Mouse (Mus musculus): ENCODE data around the gene Tmem88. TPM values are rescaled to one million over a fixed set of nuclear protein-coding genes. Genes with fewer than 3 reads are reported as not detected.
A peak's percentile ranks its signal among the peaks of the same experiment; 100 is the strongest.

The Tmem88 gene
- polyA plus RNA-seq, 1 experiment from 2014 or later: 0.18 TPM

DNA sequence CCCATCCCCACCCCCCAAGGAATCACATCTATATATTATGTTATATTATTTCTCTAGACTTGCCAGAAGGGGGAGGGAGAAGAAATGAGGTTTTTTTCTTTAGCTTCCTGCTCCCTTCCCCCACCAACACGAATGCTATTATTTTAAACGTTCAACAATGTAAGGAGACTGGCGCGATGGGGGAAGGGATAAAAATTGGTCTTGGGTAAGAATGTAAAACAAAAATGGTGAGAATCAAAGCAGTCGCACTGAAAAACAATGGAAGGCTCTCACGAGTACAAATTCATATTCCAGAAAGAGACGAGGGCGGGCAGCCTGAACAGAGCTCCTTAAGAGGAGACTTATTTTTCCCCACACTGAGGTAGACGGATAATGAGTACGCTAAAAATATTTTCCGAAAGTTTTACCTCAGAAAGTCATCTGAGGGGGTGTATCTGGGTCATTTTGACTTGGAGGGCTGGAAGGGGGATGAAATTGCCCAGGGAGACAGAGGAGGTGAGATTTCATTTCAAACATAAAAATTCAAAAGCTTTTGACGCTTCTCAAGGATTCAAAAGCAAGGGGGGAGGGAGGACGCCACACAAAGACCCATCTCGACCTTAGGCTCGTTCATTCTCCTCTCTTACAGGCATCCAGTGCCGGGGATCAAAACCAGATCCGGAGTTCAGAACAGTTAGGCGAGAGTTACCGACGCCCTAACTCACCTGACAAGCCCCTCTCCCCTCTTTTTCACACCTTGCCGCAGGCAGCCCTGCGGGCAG, 31.0 kb downstream of the Tmem88 start:
- POLR2A ChIA-PET: interaction anchor here (0.8 to 1.7 kb wide), 3 partner anchors 12 to 112 kb away, joined by 4 to 6 read pairs (median 6); partner anchors contain the start of gene Kcnab3
- DNase-seq (ENCODE audit: low read depth, low spot score) (no peak), ATAC-seq (no peak)
- H3K27me3 ChIP-seq: no peaks in the 10 kb centered on the region
- CTCF ChIA-PET: interaction anchor here (1.1 kb wide), 1 partner anchor 43 kb away, joined by 3 read pairs; the partner anchor contains the start of genes Cntrob and Trappc1
- in situ Hi-C loops (cut with MboI; ENCODE audit: low pct_unique_long_range_greater_than_20kb): no loop called here
- no peak for TF ChIP-seq CTCF (IDR thresholded peaks at IDR 0.05)

GRCm38 (mm10) chr11:69366157-69366854, 31.7 kb downstream of the Tmem88 start:
- ATAC-seq (peak; percentile 60), DNase-seq (ENCODE audit: low read depth, low spot score) (peak; percentile 80)
- in situ Hi-C loops (cut with MboI; ENCODE audit: low pct_unique_long_range_greater_than_20kb): no loop called here
- no peak for TF ChIP-seq CTCF (IDR thresholded peaks at IDR 0.05)
- POLR2A ChIA-PET: interaction anchor here (1.5 kb wide), 1 partner anchor 13 kb away, joined by 6 read pairs; no protein-coding TSS in a partner anchor
- no peaks in the 10 kb centered on the region for H3K27me3 ChIP-seq
- CTCF ChIA-PET: no interaction called here

DNA sequence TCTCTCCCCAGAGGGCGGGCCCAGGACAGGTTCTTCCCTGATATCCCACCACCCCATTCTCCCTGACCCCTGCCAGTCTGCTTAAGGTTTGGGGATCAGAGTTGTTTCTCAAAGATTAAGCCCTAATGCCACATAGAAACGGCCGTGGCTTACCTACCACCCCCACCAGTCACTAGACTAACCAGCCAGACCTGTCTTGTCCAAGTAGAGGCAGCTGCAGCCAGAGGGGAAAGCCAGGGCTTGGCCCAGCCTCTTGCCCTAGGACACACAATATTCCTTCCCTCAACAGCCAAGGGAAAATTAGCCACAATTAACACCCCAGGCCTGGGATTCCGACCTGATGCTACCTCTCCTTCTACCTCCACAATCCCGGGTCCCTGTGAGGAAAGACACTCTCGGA, 32.3 kb downstream of the Tmem88 start:
- no peak for ATAC-seq
- CTCF ChIA-PET: no interaction called here
- no peak for TF ChIP-seq CTCF (IDR thresholded peaks at IDR 0.05)
- POLR2A ChIA-PET: no interaction called here
- H3K27me3 ChIP-seq: no peaks in the 10 kb centered on the region
- no peak for DNase-seq (ENCODE audit: low read depth, low spot score)
- in situ Hi-C loops (cut with MboI; ENCODE audit: low pct_unique_long_range_greater_than_20kb): no loop called here

DNA sequence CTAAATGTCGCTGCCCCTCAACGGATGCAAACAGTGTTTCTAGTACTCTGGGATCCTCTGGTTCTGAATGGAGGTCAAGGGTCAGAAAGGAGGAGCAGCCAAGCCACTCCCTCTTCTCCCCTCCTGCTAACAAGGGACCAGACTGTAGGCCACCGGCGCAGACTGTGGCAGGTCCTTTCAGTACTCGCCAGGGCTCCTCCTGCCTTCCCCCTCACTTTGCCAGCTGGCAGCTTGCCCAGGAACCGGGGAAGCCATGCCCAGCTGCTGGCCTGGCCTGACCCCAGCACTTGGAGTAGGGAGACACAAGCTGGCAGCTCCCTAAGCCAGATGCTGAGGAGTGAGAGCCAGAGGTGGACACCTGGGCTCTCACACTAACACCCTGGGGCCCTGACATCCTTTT, 33.1 kb downstream of the Tmem88 start:
- DNase-seq (ENCODE audit: low read depth, low spot score) (peak; percentile 72), ATAC-seq (peak; percentile 14)
- in situ Hi-C loops (cut with MboI; ENCODE audit: low pct_unique_long_range_greater_than_20kb): no loop called here
- H3K27me3 ChIP-seq: no peaks in the 10 kb centered on the region
- ChIA-PET CTCF (interaction anchor here (0.9 kb wide), 1 partner anchor 13 kb away, joined by 3 read pairs; no protein-coding TSS in a partner anchor), POLR2A (no interaction called here)
- TF ChIP-seq CTCF (IDR thresholded peaks at IDR 0.05): no peak

- DNase-seq (ENCODE audit: low read depth, low spot score) (no peak), ATAC-seq (no peak)
- no peaks in the 10 kb centered on the region for H3K27me3 ChIP-seq
- in situ Hi-C loops (cut with MboI; ENCODE audit: low pct_unique_long_range_greater_than_20kb): no loop called here
- no peak for TF ChIP-seq CTCF (IDR thresholded peaks at IDR 0.05)
- CTCF ChIA-PET: interaction anchor here (0.9 to 2.3 kb wide), 2 partner anchors 13 to 107 kb away, joined by 3 to 5 read pairs; no protein-coding TSS in a partner anchor
- POLR2A ChIA-PET: no interaction called here
These were observed 33.7 kb downstream of the Tmem88 start for GRCm38 (mm10) chr11:69364376-69364775.

- ChIA-PET POLR2A (interaction anchor here (0.6 to 1.1 kb wide), 2 partner anchors 27 to 62 kb away, joined by 4 to 6 read pairs; no protein-coding TSS in a partner anchor), CTCF (interaction anchor here (0.8 to 2.3 kb wide), 3 partner anchors 9 to 105 kb away, joined by 3 to 5 read pairs (median 3); no protein-coding TSS in a partner anchor)
- DNase-seq (ENCODE audit: low read depth, low spot score) (no peak), ATAC-seq (no peak)
- TF ChIP-seq CTCF (IDR thresholded peaks at IDR 0.05): no peak
- in situ Hi-C loops (cut with MboI; ENCODE audit: low pct_unique_long_range_greater_than_20kb): no loop called here
- H3K27me3 ChIP-seq: no peaks in the 10 kb centered on the region
These were observed 35.6 kb downstream of the Tmem88 start for GRCm38 (mm10) chr11:69362479-69362878.

DNA sequence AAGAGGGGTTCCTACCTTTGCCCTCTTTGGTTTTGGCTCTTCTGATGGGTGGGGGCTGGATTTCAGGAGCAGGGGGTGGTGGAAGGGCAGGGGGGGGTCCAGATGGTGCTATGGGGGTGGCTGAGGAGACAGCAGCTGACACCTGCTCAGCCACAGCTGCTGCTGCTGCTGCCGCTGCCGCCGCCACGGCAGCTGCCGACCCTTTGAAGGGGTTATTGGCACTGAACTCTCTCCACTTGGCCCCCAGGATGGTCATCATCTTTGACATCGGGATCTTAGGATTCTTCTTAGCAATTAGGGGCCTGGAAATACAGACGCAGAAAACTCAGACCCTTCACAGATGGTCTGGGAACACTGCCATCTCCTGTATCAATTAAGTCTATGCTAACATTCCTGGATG, 36.0 kb downstream of the Tmem88 start:
- TF ChIP-seq CTCF (IDR thresholded peaks at IDR 0.05): no peak
- in situ Hi-C loops (cut with MboI; ENCODE audit: low pct_unique_long_range_greater_than_20kb): no loop called here
- no peaks in the 10 kb centered on the region for H3K27me3 ChIP-seq
- POLR2A ChIA-PET: interaction anchor here (0.6 to 1.1 kb wide), 2 partner anchors 26 to 62 kb away, joined by 4 to 6 read pairs; no protein-coding TSS in a partner anchor
- DNase-seq (ENCODE audit: low read depth, low spot score) (no peak), ATAC-seq (no peak)
- CTCF ChIA-PET: interaction anchor here (0.8 to 2.3 kb wide), 3 partner anchors 9 to 104 kb away, joined by 3 to 5 read pairs (median 3); no protein-coding TSS in a partner anchor

- in situ Hi-C loops (cut with MboI; ENCODE audit: low pct_unique_long_range_greater_than_20kb): no loop called here
- no peaks in the 10 kb centered on the region for H3K27me3 ChIP-seq
- TF ChIP-seq CTCF (IDR thresholded peaks at IDR 0.05): no peak
- POLR2A ChIA-PET: no interaction called here
- ATAC-seq (no peak), DNase-seq (ENCODE audit: low read depth, low spot score) (no peak)
- CTCF ChIA-PET: no interaction called here
These were observed 40.3 kb downstream of the Tmem88 start for GRCm38 (mm10) chr11:69357690-69358089.

DNA sequence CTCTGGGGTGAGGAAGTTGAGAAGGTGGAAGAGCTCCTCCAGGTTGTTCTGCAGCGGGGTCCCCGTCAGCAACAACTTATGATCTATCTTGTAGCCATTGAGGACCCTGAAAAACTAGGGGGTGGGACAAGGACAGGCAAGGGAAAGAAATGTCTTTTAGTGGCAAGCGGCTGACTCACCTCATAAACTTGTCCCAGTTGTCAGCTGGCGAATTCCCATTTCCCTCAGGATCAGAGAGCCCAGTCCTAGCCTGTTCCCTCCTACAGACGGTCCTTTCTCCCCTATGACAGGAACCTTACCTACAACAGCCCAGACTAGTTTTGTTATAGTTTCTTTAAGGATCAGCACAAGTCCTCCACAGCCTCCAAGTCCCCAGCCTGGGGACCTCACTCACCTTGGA, 41.5 kb downstream of the Tmem88 start:
- no peak for ATAC-seq
- in situ Hi-C loops (cut with MboI; ENCODE audit: low pct_unique_long_range_greater_than_20kb): no loop called here
- POLR2A ChIA-PET: interaction anchor here (0.5 kb wide), 1 partner anchor 13 kb away, joined by 4 read pairs; no protein-coding TSS in a partner anchor
- CTCF ChIA-PET: no interaction called here
- H3K27me3 ChIP-seq: no peaks in the 10 kb centered on the region
- DNase-seq (ENCODE audit: low read depth, low spot score): no peak
- TF ChIP-seq CTCF (IDR thresholded peaks at IDR 0.05): no peak

Other genes with a start within 250 kb of the Tmem88 start
- gene Alox12b, start 241.2 kb downstream of the Tmem88 start, polyA plus RNA-seq (2021): not detected
- gene Alox8, start 200.4 kb downstream of the Tmem88 start, polyA plus RNA-seq (2021): not detected
- gene Gucy2e, start 161.2 kb downstream of the Tmem88 start, polyA plus RNA-seq (2021): not detected
- 21.1 TPM for gene Cntrob, start 74.5 kb downstream of the Tmem88 start, polyA plus RNA-seq (2021)
- 84.6 TPM for gene Trappc1, start 74.3 kb downstream of the Tmem88 start, polyA plus RNA-seq (2021)
- 1.6 TPM for gene Kcnab3, start 72.0 kb downstream of the Tmem88 start, polyA plus RNA-seq (2021)
- gene Rnf227, start 57.8 kb downstream of the Tmem88 start, polyA plus RNA-seq (2021): 7.4 TPM
- gene Chd3, start 28.8 kb downstream of the Tmem88 start, polyA plus RNA-seq (2021): 295 TPM
- gene Naa38, start 2.7 kb downstream of the Tmem88 start, polyA plus RNA-seq (2021): 128 TPM
- gene Cyb5d1, start 2.6 kb downstream of the Tmem88 start, polyA plus RNA-seq (2021): 28.1 TPM
- gene Kdm6b, start 15.4 kb upstream of the Tmem88 start, polyA plus RNA-seq (2021): 26.6 TPM
- gene Dnah2, start 150.9 kb upstream of the Tmem88 start, polyA plus RNA-seq (2021): 1.4 TPM
- 0.27 TPM for gene Efnb3, start 162.0 kb upstream of the Tmem88 start, polyA plus RNA-seq (2021)
- gene Wrap53, start 182.0 kb upstream of the Tmem88 start, polyA plus RNA-seq (2021): 11.4 TPM
- gene Trp53, start 182.1 kb upstream of the Tmem88 start, polyA plus RNA-seq (2021): 92.8 TPM
- gene Atp1b2, start 207.7 kb upstream of the Tmem88 start, polyA plus RNA-seq (2021): 0.80 TPM
- gene Shbg, start 219.7 kb upstream of the Tmem88 start, polyA plus RNA-seq (2021): not detected
- gene Sat2, start 223.8 kb upstream of the Tmem88 start, polyA plus RNA-seq (2021): 5.2 TPM
- 82.4 TPM for gene Fxr2, start 234.8 kb upstream of the Tmem88 start, polyA plus RNA-seq (2021)

Measured in Patski (cell line).